Mouse (Mus musculus): ENCODE results near the gene Anks4b. TPM values are rescaled to one million over a fixed set of nuclear protein-coding genes. Genes with fewer than 3 reads are reported as not detected.

Anks4b gene
- polyA plus RNA-seq, 1 experiment from 2014 or later: not detected

DNA sequence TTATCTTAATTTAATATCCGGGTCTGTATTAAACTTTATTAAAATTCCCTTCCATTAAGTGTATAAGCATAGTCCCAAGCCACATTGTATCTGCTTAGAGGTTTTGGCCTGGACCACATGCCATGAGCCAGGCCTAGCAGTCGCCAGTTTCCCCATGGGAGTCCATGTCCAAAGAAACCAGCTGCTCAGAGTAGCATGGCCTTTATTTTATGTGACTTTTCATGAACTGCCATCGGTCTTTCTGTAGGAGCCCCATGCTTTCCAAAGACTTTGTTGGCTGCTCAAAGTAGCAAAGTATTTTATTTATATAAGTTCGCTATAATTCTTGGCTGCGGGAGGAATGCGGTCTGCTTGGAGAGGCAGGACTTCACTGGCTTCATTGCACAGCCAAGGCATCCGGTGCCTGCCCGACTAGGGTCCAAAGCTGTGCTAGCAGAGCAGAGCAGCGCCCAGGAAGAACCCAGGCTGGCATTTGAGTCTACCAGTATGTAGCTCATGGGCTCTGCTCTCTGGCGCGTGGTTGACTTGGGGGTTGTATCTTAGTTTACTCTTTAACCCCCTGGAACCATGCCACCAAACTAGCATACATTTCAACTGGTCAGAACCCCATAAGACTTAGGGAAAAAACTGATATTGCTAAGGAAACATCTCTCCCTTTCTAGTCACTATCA is 9.9 kb upstream of the Anks4b start:
- H3K27ac ChIP-seq: no peak overlapping the region
- no peak overlapping the region for H3K4me3 ChIP-seq
- H3K4me2 ChIP-seq: no peak overlapping the region
- no peak overlapping the region for H3K9ac ChIP-seq
- ATAC-seq (ENCODE audit: insufficient number of reproducible peaks, low FRiP score, low TSS enrichment, low read depth): no peak
- H3K9me3 ChIP-seq: no peaks in the 10 kb centered on the region
- no peaks in the 10 kb centered on the region for H3K4me1 ChIP-seq
- no peaks in the 10 kb centered on the region for H3K36me3 ChIP-seq
- 75% methylated on average over 11 of the region's 11 CpGs for WGBS
- H3K27me3 ChIP-seq: no peaks in the 10 kb centered on the region

DNA sequence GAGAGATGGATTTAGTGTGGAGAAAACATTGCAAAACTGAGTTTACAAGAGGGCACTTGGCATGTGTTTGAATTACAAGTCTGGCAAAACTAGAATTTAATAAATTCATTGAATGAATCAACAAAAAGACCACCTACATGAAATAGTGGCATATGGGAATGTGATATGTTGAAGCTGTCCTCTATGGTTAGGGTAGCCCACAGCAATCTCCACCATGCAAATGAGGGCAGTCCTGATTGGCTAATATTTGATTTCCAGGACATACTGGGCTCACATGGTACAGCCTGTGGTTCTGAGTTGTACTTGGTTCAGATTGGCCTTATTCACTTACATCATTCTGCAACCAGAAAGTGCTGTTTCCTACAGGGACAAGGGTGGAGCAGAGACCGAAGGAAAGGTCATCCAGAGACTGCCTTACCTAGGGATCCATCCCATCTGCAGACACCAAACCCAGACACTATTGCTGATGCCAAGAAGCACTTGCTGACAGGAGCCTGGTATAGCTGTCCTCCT is 1.4 kb upstream of the Anks4b start:
- no peak overlapping the region for H3K4me2 ChIP-seq
- H3K4me1 ChIP-seq: no peaks in the 10 kb centered on the region
- no peaks in the 10 kb centered on the region for H3K9me3 ChIP-seq
- H3K36me3 ChIP-seq: no peaks in the 10 kb centered on the region
- no peak for ATAC-seq (ENCODE audit: insufficient number of reproducible peaks, low FRiP score, low TSS enrichment, low read depth)
- H3K4me3 ChIP-seq: no peak overlapping the region
- H3K27me3 ChIP-seq: no peaks in the 10 kb centered on the region
- no peak overlapping the region for H3K9ac ChIP-seq
- no peak overlapping the region for H3K27ac ChIP-seq
- 90% methylated on average over 1 of the region's 1 CpGs for WGBS

DNA sequence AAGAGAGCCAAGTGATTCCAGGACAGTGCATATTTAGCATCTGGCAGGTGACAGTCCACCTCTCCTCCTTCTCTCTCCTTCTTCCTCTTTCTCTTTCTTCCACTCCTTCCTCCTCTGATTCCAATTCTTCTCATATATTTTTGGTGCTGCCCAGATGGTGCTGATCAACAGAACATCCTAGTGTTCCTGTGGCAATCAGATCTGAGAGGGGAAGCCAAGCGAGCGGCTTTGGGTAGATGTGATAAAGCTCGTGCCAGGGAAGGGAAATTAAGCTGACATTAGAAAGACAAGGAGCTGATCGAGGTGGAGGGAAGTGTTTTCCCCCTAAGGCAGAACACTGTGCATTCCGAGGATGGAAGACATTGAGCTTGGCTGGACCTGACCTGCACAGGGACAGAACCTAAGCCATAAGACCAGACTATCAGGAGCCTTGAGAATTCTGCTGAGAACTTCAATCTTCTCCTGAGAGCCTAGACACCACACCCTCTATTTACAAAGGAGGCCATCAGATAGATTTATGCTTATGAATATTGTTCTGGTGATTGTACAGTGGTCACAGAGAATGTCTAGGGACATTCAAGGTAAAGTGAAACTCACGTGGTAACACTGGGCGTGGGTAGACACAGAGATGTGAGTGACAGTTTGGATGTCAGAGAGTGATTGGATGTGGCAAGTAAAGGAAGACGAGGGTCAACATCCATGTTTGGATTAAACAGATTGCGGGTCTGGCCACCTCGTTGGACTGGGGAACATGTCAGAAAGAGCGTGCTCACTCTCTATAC is 1.3 kb downstream of the Anks4b start:
- 75% methylated on average over 11 of the region's 11 CpGs for WGBS
- Histone ChIP-seq H3K9me3 (no peaks in the 10 kb centered on the region), H3K9ac (no peak overlapping the region), H3K4me2 (no peak overlapping the region), H3K27me3 (no peaks in the 10 kb centered on the region), H3K4me3 (no peak overlapping the region), H3K36me3 (no peaks in the 10 kb centered on the region), H3K4me1 (no peaks in the 10 kb centered on the region), H3K27ac (no peak overlapping the region)
- ATAC-seq (ENCODE audit: insufficient number of reproducible peaks, low FRiP score, low TSS enrichment, low read depth): no peak

DNA sequence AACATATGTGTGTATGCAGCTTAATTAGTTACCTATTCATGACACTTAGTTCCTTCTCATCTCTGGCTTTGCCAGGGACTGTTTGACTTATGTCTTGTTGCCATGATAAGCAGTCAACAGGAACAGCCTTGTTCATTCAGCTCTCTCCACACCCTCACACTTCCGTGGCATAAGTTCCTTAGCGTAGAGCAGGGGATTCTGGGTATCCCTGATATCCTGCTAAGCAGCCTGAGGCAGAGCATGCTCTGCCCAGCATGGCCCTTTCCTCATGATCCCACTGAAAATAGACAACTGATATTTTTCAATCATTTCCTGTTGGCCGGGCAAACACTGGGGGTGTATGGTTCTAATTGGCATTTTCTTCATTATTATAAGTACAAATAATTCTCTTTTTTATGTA is 4.0 kb downstream of the Anks4b start:
- no peaks in the 10 kb centered on the region for H3K9me3 ChIP-seq
- WGBS: 77% methylated on average over 3 of the region's 3 CpGs
- no peaks in the 10 kb centered on the region for H3K36me3 ChIP-seq
- no peaks in the 10 kb centered on the region for H3K4me1 ChIP-seq
- no peak overlapping the region for H3K27ac ChIP-seq
- H3K9ac ChIP-seq: no peak overlapping the region
- H3K27me3 ChIP-seq: no peaks in the 10 kb centered on the region
- H3K4me3 ChIP-seq: no peak overlapping the region
- no peak for ATAC-seq (ENCODE audit: insufficient number of reproducible peaks, low FRiP score, low TSS enrichment, low read depth)
- no peak overlapping the region for H3K4me2 ChIP-seq

DNA sequence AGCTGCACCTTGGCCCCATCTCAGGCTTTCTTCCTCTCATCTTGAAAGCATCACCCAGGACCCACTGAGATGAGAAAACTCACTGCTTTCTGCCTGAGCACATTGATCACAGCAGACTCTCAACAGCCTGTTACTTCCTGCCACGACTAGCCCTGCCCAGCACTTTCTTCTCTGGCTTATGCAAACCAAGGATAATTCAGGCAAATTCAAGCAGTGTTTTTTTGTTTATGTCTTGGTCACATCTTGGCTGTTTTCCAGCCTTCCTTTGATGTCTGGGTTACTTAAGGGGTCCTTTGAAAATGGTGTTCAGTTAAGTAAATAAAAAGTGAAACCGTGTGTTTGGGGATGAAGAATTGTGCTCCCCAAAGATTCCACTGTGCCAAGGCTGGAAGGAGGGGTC is 5.3 kb downstream of the Anks4b start:
- Histone ChIP-seq H3K4me2 (no peak overlapping the region), H3K27me3 (no peaks in the 10 kb centered on the region), H3K4me3 (no peak overlapping the region), H3K4me1 (no peaks in the 10 kb centered on the region), H3K9me3 (no peaks in the 10 kb centered on the region), H3K36me3 (no peaks in the 10 kb centered on the region), H3K9ac (no peak overlapping the region), H3K27ac (no peak overlapping the region)
- WGBS: 8% methylated on average over 2 of the region's 2 CpGs
- ATAC-seq (ENCODE audit: insufficient number of reproducible peaks, low FRiP score, low TSS enrichment, low read depth): no peak

DNA sequence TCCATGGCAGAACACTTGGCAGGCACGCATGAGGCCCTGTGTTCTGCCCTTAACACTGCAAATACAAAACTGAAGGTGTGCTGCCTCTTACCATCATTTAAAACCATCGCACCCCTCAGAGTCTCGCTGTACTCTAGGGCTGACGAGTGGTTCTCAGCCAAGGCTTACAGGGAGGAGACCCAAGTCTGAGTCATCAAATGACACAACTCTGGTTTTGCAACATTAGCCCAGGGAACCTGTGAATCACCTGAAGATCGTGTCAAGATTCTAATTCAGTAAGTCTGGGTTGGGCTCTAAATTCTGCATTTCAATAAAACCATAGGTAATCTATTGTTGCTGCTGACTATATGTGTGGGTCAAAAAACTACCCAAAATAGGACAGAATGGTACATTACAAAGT is 6.9 kb downstream of the Anks4b start:
- no peak overlapping the region for H3K9ac ChIP-seq
- no peak for ATAC-seq (ENCODE audit: insufficient number of reproducible peaks, low FRiP score, low TSS enrichment, low read depth)
- no peaks in the 10 kb centered on the region for H3K9me3 ChIP-seq
- H3K36me3 ChIP-seq: no peaks in the 10 kb centered on the region
- 73% methylated on average over 5 of the region's 5 CpGs for WGBS
- no peak overlapping the region for H3K4me2 ChIP-seq
- no peaks in the 10 kb centered on the region for H3K27me3 ChIP-seq
- H3K4me3 ChIP-seq: no peak overlapping the region
- no peaks in the 10 kb centered on the region for H3K4me1 ChIP-seq
- no peak overlapping the region for H3K27ac ChIP-seq

DNA sequence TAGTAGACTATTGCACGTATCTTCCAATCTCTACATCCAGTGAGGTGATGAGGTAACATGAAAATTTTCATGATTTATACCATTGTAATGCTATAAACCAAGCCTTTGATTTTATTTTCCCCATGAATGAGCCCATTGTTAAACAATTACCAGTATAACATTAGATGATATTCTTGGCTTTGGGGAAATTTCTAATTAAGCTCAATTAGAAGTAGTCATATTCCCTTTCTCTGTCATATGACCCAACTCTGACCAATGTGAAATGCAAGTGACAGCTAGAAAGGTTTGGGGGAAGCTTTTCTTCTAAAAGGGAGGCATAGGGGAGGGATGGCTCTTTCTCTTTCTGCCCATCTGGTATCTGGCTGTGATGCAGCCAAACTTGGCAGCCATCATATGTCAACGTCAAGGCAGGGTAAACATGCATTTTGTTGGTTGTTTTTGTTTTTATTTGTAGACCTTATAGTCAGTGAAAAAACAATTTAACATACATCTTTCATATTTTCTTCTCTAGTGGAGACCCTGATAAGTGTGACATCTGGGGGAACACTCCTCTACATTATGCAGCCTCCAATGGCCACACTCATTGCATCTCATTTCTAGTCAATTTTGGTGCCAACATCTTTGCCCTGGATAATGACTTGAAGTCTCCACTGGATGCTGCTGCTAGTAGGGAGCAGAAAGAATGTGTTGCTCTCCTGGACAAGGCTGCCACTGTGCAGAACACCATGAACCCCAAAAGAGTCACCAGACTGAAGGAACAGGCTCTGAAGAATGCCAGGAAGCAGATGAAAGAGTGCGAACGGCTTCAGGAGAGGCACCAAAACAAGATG is 8.0 kb downstream of the Anks4b start:
- no peak overlapping the region for H3K9ac ChIP-seq
- ATAC-seq (ENCODE audit: insufficient number of reproducible peaks, low FRiP score, low TSS enrichment, low read depth): no peak
- no peaks in the 10 kb centered on the region for H3K4me1 ChIP-seq
- H3K27me3 ChIP-seq: no peaks in the 10 kb centered on the region
- H3K4me3 ChIP-seq: no peak overlapping the region
- H3K9me3 ChIP-seq: no peaks in the 10 kb centered on the region
- H3K27ac ChIP-seq: no peak overlapping the region
- no peaks in the 10 kb centered on the region for H3K36me3 ChIP-seq
- H3K4me2 ChIP-seq: no peak overlapping the region
- 81% methylated on average over 4 of the region's 4 CpGs for WGBS

DNA sequence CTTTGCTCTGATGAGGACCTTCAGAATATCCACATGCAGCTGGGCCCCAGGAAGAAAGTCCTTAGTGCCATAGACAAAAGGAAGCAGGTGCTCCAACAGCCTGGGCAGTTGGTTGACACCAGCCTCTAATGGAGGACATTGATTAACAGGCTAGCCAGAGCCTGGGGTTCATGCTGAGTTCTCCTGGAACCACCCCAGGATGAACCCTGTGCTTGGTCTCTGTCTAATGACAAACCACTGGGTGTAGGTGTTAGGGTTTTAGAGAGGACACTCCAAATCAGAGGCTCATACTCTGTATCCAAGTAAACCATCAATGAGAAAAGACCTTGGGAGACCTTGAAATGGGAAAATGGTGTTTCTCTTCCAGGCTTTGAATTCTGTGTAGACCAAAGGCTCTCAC is 9.2 kb downstream of the Anks4b start:
- Histone ChIP-seq H3K9ac (no peak overlapping the region), H3K4me3 (no peak overlapping the region), H3K36me3 (no peaks in the 10 kb centered on the region), H3K9me3 (no peaks in the 10 kb centered on the region), H3K4me2 (no peak overlapping the region), H3K27ac (no peak overlapping the region), H3K4me1 (no peaks in the 10 kb centered on the region), H3K27me3 (no peaks in the 10 kb centered on the region)
- ATAC-seq (ENCODE audit: insufficient number of reproducible peaks, low FRiP score, low TSS enrichment, low read depth): no peak

DNA sequence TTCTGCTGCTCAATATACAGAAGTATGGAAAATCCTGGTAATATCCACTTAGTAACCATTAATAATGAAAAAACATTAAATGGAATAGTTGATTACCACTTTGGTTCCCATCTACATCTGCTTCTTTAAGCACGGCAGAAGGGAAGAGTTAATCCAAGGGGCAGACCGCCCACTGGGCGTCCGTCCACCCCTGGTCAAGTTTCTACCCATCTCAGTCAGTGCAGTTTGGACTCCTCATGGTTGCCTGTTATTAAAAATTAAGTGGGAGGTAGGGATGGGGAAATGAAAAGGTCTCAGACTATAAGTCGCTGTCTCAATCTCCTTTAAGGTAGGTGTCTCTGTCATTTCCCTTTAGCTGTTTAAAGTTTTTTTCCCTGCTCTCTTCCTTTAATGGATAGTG is 15.3 kb downstream of the Anks4b start:
- 79% methylated on average over 5 of the region's 5 CpGs for WGBS
- ATAC-seq (ENCODE audit: insufficient number of reproducible peaks, low FRiP score, low TSS enrichment, low read depth): no peak
- H3K27ac ChIP-seq: no peak overlapping the region
- H3K9ac ChIP-seq: no peak overlapping the region
- H3K4me3 ChIP-seq: no peak overlapping the region
- H3K4me1 ChIP-seq: peaks cover 4% of the 10 kb centered on the region
- H3K4me2 ChIP-seq: no peak overlapping the region
- no peaks in the 10 kb centered on the region for H3K9me3 ChIP-seq
- H3K36me3 ChIP-seq: no peaks in the 10 kb centered on the region
- no peaks in the 10 kb centered on the region for H3K27me3 ChIP-seq

DNA sequence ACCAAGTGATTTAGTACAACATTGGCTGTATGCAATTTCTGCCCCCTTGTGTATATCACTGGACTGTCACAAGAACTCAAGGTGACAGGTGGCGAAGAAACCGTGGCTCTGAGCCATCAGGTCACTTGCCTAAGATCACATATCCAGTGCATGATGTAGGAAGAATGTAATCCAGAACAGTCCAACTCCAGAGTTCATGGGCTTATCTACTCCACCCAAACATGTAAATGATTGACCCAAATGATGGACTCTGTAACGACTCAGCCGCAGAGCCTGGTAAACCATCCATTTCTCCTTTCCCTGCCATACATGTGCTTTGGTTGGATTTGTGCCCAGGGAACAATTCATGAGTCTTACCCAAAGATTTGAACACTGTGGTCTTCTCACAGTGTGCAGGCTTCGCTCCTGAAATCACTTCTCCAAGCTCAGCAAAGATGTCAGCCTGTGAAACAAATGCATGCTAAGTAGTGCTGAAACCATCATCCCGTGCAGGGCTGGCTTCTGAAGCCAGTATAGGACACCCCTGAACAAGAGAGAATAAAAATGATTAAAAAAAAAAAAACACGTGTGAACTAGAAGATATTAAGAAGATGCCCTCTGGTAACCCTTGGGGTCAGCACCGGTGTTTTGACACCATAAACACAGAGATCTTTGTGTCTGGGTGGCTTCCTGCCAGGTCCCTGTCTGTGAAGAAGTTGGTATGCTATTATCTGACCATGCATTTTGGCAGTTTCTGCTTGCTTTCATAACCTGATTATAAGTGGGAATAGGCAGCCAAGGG is 15.9 kb downstream of the Anks4b start:
- Histone ChIP-seq H3K4me3 (no peak overlapping the region), H3K9me3 (no peaks in the 10 kb centered on the region), H3K27ac (no peak overlapping the region), H3K36me3 (no peaks in the 10 kb centered on the region), H3K4me2 (no peak overlapping the region), H3K4me1 (peaks cover 4% of the 10 kb centered on the region), H3K9ac (no peak overlapping the region), H3K27me3 (no peaks in the 10 kb centered on the region)
- ATAC-seq (ENCODE audit: insufficient number of reproducible peaks, low FRiP score, low TSS enrichment, low read depth): no peak
- 68% methylated on average over 8 of the region's 8 CpGs for WGBS

DNA sequence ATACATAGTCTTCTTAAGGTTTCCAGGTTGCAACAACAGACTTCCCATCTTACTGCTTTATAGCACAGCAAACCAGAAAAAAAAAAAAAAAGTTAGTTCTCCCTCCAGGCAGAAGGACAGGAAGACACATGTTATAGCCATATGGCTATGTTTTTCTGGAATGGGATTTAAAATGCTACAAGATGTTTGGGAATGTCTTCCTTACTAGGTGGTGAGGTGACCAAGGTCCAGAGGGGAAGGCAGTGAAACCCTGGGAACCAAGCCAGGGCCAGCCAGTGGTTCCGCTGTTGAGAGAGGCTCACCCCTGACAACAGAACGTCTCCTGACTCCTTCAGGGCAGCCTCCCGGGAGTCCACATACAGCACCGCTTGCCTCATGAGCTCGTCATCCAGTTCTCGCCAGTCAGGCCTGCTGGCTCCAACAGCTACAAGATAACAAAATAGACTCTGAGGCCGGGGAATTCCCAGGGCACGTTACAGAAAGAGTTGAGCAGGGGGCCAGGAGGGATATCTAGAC is 16.6 kb downstream of the Anks4b start:
- Histone ChIP-seq H3K9me3 (no peaks in the 10 kb centered on the region), H3K4me2 (no peak overlapping the region), H3K36me3 (no peaks in the 10 kb centered on the region), H3K4me3 (no peak overlapping the region), H3K9ac (no peak overlapping the region), H3K27ac (no peak overlapping the region), H3K4me1 (peaks cover 4% of the 10 kb centered on the region), H3K27me3 (no peaks in the 10 kb centered on the region)
- ATAC-seq (ENCODE audit: insufficient number of reproducible peaks, low FRiP score, low TSS enrichment, low read depth): no peak
- 47% methylated on average over 8 of the region's 8 CpGs for WGBS
